Mouse (Mus musculus): ENCODE measurements at regions not wholly inside any gene's neighbourhood (a gene's known extent, or its start where the extent isn't known, plus 50 kb on each side); places are given as distances from the start of the nearest gene placed in this dataset.
"Not testable (repeated sequence)": the region's sequence is repeated elsewhere in the genome, so short reads cannot be mapped to it uniquely, and the experiment has no call there.

- no peak for DNase-seq (ENCODE audit: low read depth, low spot score)
These were observed 748.0 kb upstream of the Epha7 start for GRCm38 (mm10) chr4:28064935-28065334.

- DNase-seq (ENCODE audit: low read depth, low spot score): no peak
These were observed 747.1 kb upstream of the Epha7 start for GRCm38 (mm10) chr4:28065828-28066227.

- no peak for DNase-seq (ENCODE audit: low read depth, low spot score)
These were observed 733.9 kb upstream of the Epha7 start for GRCm38 (mm10) chr4:28079030-28079429.

GRCm38 (mm10) chr4:28092854-28093253 lies 720.1 kb upstream of the Epha7 start:
- DNase-seq (ENCODE audit: low read depth, low spot score): no peak

- no peak for DNase-seq (ENCODE audit: low read depth, low spot score)
These were observed 669.8 kb upstream of the Epha7 start for GRCm38 (mm10) chr4:28143165-28143564.

GRCm38 (mm10) chr4:28155116-28155515 lies 657.8 kb upstream of the Epha7 start:
- no peak for DNase-seq (ENCODE audit: low read depth, low spot score)

- peak; percentile 66 for DNase-seq (ENCODE audit: low read depth, low spot score)
These were observed 636.2 kb upstream of the Epha7 start for GRCm38 (mm10) chr4:28176771-28177170.

- peak; percentile 22 for DNase-seq (ENCODE audit: low read depth, low spot score)
These were observed 622.1 kb upstream of the Epha7 start for GRCm38 (mm10) chr4:28190861-28191260.

GRCm38 (mm10) chr4:28227594-28228208 lies 585.2 kb upstream of the Epha7 start:
- DNase-seq (ENCODE audit: low read depth, low spot score): no peak

GRCm38 (mm10) chr4:28235516-28235915 lies 577.4 kb upstream of the Epha7 start:
- not testable (repeated sequence) for DNase-seq (ENCODE audit: low read depth, low spot score)

GRCm38 (mm10) chr4:28242272-28242671 lies 570.7 kb upstream of the Epha7 start:
- DNase-seq (ENCODE audit: low read depth, low spot score): no peak

All from embryo, embryonic 11.5 days (tissue).